Mouse (Mus musculus): ENCODE data around the gene Lhfpl2. TPM values are rescaled to one million over a fixed set of nuclear protein-coding genes. Genes with fewer than 3 reads are reported as not detected.

Gene Lhfpl2
- polyA plus RNA-seq, 1 experiment: 35.7 TPM

DNA sequence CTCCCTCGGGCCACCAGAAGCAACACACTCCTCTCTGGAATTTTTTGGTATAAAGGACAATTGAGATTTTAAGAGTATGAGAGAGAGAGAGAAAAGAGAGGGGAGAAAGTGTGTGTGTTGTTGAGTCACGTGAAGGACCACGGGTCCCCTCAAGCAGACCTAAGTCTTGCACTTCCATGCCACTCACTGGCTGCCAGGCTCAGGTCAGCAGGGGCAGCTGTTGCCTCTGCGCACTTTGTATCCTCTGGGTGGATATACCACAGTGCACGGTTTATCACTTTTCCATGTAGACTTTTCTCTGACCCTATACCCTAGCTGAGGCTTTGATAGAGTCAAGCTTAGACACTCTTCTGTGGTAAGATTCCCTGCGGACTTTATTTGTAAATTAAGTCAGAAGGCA, 128.0 kb downstream of the Lhfpl2 start:
- no peaks in the 10 kb centered on the region for H3K36me3 ChIP-seq (ENCODE audit: control insufficient read depth, insufficient read depth)
- peak; percentile 3 to 67 (median 58) for TF ChIP-seq MYOD1 (IDR thresholded peaks at IDR 0.05; ENCODE audit: control insufficient read depth in 1 of 3, insufficient read length in 2 of 3, low read depth in 2 of 3)
- no peak for TF ChIP-seq REST (IDR thresholded peaks at IDR 0.05; ENCODE audit: insufficient read depth, insufficient read length)
- TF ChIP-seq POLR2AphosphoS2 (IDR thresholded peaks at IDR 0.05; ENCODE audit: insufficient read length, low read depth): no peak
- no peak for TF ChIP-seq TCF3 (IDR thresholded peaks at IDR 0.05; ENCODE audit: insufficient read length, low read depth)
- TF ChIP-seq CEBPB (IDR thresholded peaks at IDR 0.05; ENCODE audit: insufficient read depth, poor library complexity, severe bottlenecking): no peak
- TF ChIP-seq POLR2A (IDR thresholded peaks at IDR 0.05; ENCODE audit: insufficient read length, low read depth): no peak
- peak in 2 of 3 experiments; percentile 54 to 62 for TF ChIP-seq MYOG (IDR thresholded peaks at IDR 0.05; ENCODE audit: control insufficient read depth in 1 of 3, insufficient read depth in 1 of 3, insufficient read length in 2 of 3, low read depth in 2 of 3)
- no peaks in the 10 kb centered on the region for H3K27me3 ChIP-seq (ENCODE audit: control insufficient read depth, insufficient read depth, insufficient read length)
- H3K4me2 ChIP-seq (ENCODE audit: low read depth): peak overlapping the region; percentile 18
- no peak overlapping the region for H3ac ChIP-seq (ENCODE audit: control insufficient read depth, insufficient read length)
- peaks cover 50% of the 10 kb centered on the region for H3K79me2 ChIP-seq (ENCODE audit: control insufficient read depth, insufficient read depth)
- no peak overlapping the region for H3K4me3 ChIP-seq

DNA sequence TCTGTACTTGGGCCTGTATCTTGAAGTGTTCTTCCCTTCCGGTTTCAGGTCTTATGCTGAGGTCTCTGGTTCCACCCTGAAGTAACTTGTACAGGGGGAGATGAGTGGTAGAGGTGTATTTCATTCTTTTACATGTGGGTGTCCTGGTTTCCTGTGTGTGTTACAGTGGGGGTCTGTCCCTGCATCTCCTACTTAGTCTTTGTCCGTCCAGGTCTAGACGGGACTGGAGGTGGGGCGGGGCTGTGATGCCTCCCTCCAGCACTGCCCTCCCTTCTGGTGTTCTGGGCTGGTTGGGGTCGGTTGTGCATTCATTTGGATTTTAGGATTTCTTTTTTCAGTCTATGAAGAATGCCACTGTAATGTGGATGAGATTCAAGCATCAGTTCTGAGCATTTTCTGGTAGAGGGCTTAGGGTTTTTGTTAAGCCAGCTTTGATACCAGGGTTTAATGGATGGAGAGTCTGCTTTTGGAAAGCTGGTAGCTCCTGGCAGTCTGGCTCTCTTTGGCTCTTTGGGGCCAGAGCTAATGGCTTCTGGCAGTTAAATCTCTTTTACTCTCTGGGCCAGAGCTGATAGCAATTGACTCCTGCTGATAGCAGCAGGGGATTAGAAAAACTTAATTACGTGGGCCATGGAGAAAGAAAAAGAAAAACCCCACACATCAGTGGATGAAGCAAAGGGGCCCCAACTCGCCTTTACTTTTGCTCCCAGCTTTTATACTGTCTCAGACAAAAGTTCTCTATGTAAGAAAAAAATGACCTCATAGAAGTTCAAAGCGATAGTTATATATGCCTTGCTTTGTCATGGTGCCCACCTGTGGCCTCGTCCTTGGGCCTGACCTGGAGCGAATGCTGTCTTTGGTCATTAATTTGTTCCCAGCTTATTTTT, 130.8 kb downstream of the Lhfpl2 start:
- Histone ChIP-seq H3K36me3 (ENCODE audit: control insufficient read depth, insufficient read depth) (peaks cover 5% of the 10 kb centered on the region), H3K4me2 (ENCODE audit: low read depth) (no peak overlapping the region), H3ac (ENCODE audit: control insufficient read depth, insufficient read length) (no peak overlapping the region), H3K79me2 (ENCODE audit: control insufficient read depth, insufficient read depth) (peaks cover 33% of the 10 kb centered on the region), H3K4me3 (no peak overlapping the region), H3K27me3 (ENCODE audit: control insufficient read depth, insufficient read depth, insufficient read length) (no peaks in the 10 kb centered on the region)
- TF ChIP-seq MYOG (IDR thresholded peaks at IDR 0.05; ENCODE audit: control insufficient read depth in 1 of 3, insufficient read depth in 1 of 3, insufficient read length in 2 of 3, low read depth in 2 of 3) (no peak), CEBPB (IDR thresholded peaks at IDR 0.05; ENCODE audit: insufficient read depth, poor library complexity, severe bottlenecking) (no peak), TCF3 (IDR thresholded peaks at IDR 0.05; ENCODE audit: insufficient read length, low read depth) (no peak), MYOD1 (IDR thresholded peaks at IDR 0.05; ENCODE audit: control insufficient read depth in 1 of 3, insufficient read length in 2 of 3, low read depth in 2 of 3) (no peak), E2F4 (IDR thresholded peaks at IDR 0.05; ENCODE audit: insufficient read depth) (no peak), POLR2A (IDR thresholded peaks at IDR 0.05; ENCODE audit: insufficient read length, low read depth) (no peak), REST (IDR thresholded peaks at IDR 0.05; ENCODE audit: insufficient read depth, insufficient read length) (no peak), USF1 (IDR thresholded peaks at IDR 0.05; ENCODE audit: low read depth) (no peak), MAX (IDR thresholded peaks at IDR 0.05; ENCODE audit: low read depth) (no peak), SRF (IDR thresholded peaks at IDR 0.05; ENCODE audit: control insufficient read depth, insufficient read length, low read depth) (no peak), TCF12 (IDR thresholded peaks at IDR 0.05; ENCODE audit: insufficient read depth, poor library complexity, severe bottlenecking) (no peak), POLR2AphosphoS2 (IDR thresholded peaks at IDR 0.05; ENCODE audit: insufficient read length, low read depth) (no peak)

DNA sequence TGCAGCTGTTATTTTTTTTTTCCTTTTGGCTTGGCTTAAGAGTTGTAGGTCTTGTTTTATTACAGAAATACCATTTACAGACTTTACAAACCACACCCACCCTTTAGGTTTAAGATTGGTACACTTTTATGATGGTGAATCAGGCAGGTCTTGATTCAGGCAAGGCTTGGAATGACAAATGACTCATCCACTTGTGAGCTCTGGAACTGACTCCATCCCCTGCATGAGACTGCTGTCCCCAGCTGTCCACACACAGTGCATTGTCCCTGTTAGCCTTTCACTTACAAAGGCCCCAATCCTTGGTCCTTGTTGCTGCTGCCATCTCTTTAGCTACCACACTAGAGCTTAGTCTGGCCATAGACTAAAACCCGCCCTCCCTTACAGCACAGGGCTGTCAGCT, 132.8 kb downstream of the Lhfpl2 start:
- Histone ChIP-seq H3K79me2 (ENCODE audit: control insufficient read depth, insufficient read depth) (peaks cover 33% of the 10 kb centered on the region), H3K27me3 (ENCODE audit: control insufficient read depth, insufficient read depth, insufficient read length) (no peaks in the 10 kb centered on the region), H3ac (ENCODE audit: control insufficient read depth, insufficient read length) (no peak overlapping the region), H3K36me3 (ENCODE audit: control insufficient read depth, insufficient read depth) (peaks cover 11% of the 10 kb centered on the region), H3K4me2 (ENCODE audit: low read depth) (peak overlapping the region; percentile 40), H3K4me3 (no peak overlapping the region)
- TF ChIP-seq MYOG (IDR thresholded peaks at IDR 0.05; ENCODE audit: control insufficient read depth in 1 of 3, insufficient read depth in 1 of 3, insufficient read length in 2 of 3, low read depth in 2 of 3) (peak; percentile 43 to 83 (median 69)), SRF (IDR thresholded peaks at IDR 0.05; ENCODE audit: control insufficient read depth, insufficient read length, low read depth) (no peak), TCF3 (IDR thresholded peaks at IDR 0.05; ENCODE audit: insufficient read length, low read depth) (peak; percentile 5), MYOD1 (IDR thresholded peaks at IDR 0.05; ENCODE audit: control insufficient read depth in 1 of 3, insufficient read length in 2 of 3, low read depth in 2 of 3) (peak in 2 of 3 experiments; percentile 76 to 87)

DNA sequence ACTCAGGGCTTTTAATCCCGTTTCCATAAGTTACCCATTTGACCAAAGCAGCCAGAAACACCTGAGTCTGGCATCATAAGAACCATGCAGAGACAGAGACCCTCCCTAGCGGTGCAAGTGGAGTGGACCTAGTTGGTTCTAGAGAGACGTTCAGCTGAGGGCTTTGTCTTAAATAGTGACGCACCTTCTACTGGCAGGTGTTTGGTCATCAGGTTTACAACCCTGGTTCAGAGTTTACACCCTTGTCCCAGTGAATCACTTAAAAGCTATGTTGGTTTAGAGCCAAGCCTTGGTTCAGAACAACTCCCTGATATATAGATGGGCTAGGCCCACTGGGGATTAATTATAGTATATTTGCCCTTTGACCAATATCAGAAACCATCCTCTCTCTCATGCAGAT, 135.6 kb downstream of the Lhfpl2 start:
- Histone ChIP-seq H3K4me3 (no peak overlapping the region), H3K79me2 (ENCODE audit: control insufficient read depth, insufficient read depth) (peaks cover 13% of the 10 kb centered on the region), H3K27me3 (ENCODE audit: control insufficient read depth, insufficient read depth, insufficient read length) (no peaks in the 10 kb centered on the region), H3K36me3 (ENCODE audit: control insufficient read depth, insufficient read depth) (peaks cover 17% of the 10 kb centered on the region), H3K4me2 (ENCODE audit: low read depth) (no peak overlapping the region), H3ac (ENCODE audit: control insufficient read depth, insufficient read length) (no peak overlapping the region)
- TF ChIP-seq TCF12 (IDR thresholded peaks at IDR 0.05; ENCODE audit: insufficient read depth, poor library complexity, severe bottlenecking) (no peak), POLR2AphosphoS2 (IDR thresholded peaks at IDR 0.05; ENCODE audit: insufficient read length, low read depth) (peak; percentile 6)

DNA sequence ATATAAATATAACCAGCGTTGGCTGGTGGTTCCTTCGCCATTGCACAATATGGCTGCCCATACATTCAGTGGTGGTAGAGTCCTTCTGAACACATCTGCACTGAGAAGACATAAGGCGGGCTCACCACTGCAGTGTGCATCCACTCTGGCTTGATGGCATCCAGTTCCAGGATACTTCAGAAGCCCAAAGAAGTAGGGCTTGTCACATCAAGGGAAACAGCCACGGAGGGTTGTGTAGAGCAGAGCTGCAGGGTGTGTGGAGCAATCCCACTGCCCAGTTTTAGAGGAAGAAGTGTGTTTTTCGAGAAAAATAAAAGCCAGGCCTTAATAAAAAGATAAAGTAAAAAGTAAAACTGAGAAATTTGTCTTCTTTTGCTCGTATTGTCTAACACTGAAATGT, 141.0 kb downstream of the Lhfpl2 start:
- peaks cover 10% of the 10 kb centered on the region for H3K36me3 ChIP-seq (ENCODE audit: control insufficient read depth, insufficient read depth)

More for the DNA sequence above, 141.0 kb downstream of the Lhfpl2 start:
- H3K79me2 ChIP-seq (ENCODE audit: control insufficient read depth, insufficient read depth): no peaks in the 10 kb centered on the region
- TF ChIP-seq MYOG (IDR thresholded peaks at IDR 0.05; ENCODE audit: control insufficient read depth in 1 of 3, insufficient read depth in 1 of 3, insufficient read length in 2 of 3, low read depth in 2 of 3) (no peak), MAX (IDR thresholded peaks at IDR 0.05; ENCODE audit: low read depth) (no peak), E2F4 (IDR thresholded peaks at IDR 0.05; ENCODE audit: insufficient read depth) (no peak), POLR2AphosphoS2 (IDR thresholded peaks at IDR 0.05; ENCODE audit: insufficient read length, low read depth) (peak; percentile 38), REST (IDR thresholded peaks at IDR 0.05; ENCODE audit: insufficient read depth, insufficient read length) (no peak)
- no peak overlapping the region for H3K4me2 ChIP-seq (ENCODE audit: low read depth)
- H3ac ChIP-seq (ENCODE audit: control insufficient read depth, insufficient read length): no peak overlapping the region
- no peaks in the 10 kb centered on the region for H3K27me3 ChIP-seq (ENCODE audit: control insufficient read depth, insufficient read depth, insufficient read length)
- H3K4me3 ChIP-seq: no peak overlapping the region
